Mouse (Mus musculus) 416B (cell line): ENCODE results near the gene Ahcyl1.
"Not testable (repeated sequence)": the region's sequence is repeated elsewhere in the genome, so short reads cannot be mapped to it uniquely, and the experiment has no call there.

Source experiments
- DNase-seq: peaks from one replicate; pipeline ENCODE4 v3.0.0; 2011; ENCODE audit warnings: low read depth

The Ahcyl1 gene

GRCm38 (mm10) chr3:107695948-107696881 is at the start of gene Ahcyl1:
Gene Ahcyl1 (minus strand): TSS chr3:107696560.
- peak; percentile 98 for DNase-seq

- DNase-seq, result no peak
Observed at GRCm38 (mm10) chr3:107746026-107746425, 49.7 kb upstream of the Ahcyl1 start.

GRCm38 (mm10) chr3:107743650-107744049 is 47.3 kb upstream of the Ahcyl1 start:
- DNase-seq, result no peak

- peak; percentile 31 for DNase-seq
Observed at GRCm38 (mm10) chr3:107743107-107743506, 46.7 kb upstream of the Ahcyl1 start.

GRCm38 (mm10) chr3:107742071-107742710 is 45.8 kb upstream of the Ahcyl1 start:
- no peak for DNase-seq

GRCm38 (mm10) chr3:107741387-107741786 is 45.0 kb upstream of the Ahcyl1 start:
- DNase-seq, result no peak

GRCm38 (mm10) chr3:107740578-107741207 is 44.3 kb upstream of the Ahcyl1 start:
- no peak for DNase-seq

- peak; percentile 70 for DNase-seq
Observed at GRCm38 (mm10) chr3:107739966-107740365, 43.6 kb upstream of the Ahcyl1 start.

GRCm38 (mm10) chr3:107739456-107739855 is 43.1 kb upstream of the Ahcyl1 start:
- no peak for DNase-seq

- DNase-seq, result no peak
Observed at GRCm38 (mm10) chr3:107738620-107739019, 42.3 kb upstream of the Ahcyl1 start.

GRCm38 (mm10) chr3:107737609-107738190 is 41.3 kb upstream of the Ahcyl1 start:
- DNase-seq, result no peak

- not testable (repeated sequence) for DNase-seq
Observed at GRCm38 (mm10) chr3:107735620-107736019, 39.3 kb upstream of the Ahcyl1 start.

GRCm38 (mm10) chr3:107733329-107733728 is 37.0 kb upstream of the Ahcyl1 start:
- DNase-seq, result no peak

- DNase-seq, result no peak
Observed at GRCm38 (mm10) chr3:107730236-107730635, 33.9 kb upstream of the Ahcyl1 start.

GRCm38 (mm10) chr3:107728509-107728908 is 32.1 kb upstream of the Ahcyl1 start:
- no peak for DNase-seq

GRCm38 (mm10) chr3:107715971-107716370 is 19.6 kb upstream of the Ahcyl1 start:
- DNase-seq, result no peak

GRCm38 (mm10) chr3:107714276-107714933 is 18.0 kb upstream of the Ahcyl1 start:
- no peak for DNase-seq

- DNase-seq, result no peak
Observed at GRCm38 (mm10) chr3:107712081-107712480, 15.7 kb upstream of the Ahcyl1 start.

- DNase-seq, result no peak
Observed at GRCm38 (mm10) chr3:107709156-107709555, 12.8 kb upstream of the Ahcyl1 start.

GRCm38 (mm10) chr3:107707239-107707638 is 10.9 kb upstream of the Ahcyl1 start:
- no peak for DNase-seq

GRCm38 (mm10) chr3:107706164-107706563 is 9.8 kb upstream of the Ahcyl1 start:
- DNase-seq, result no peak

- no peak for DNase-seq
Observed at GRCm38 (mm10) chr3:107704371-107704705, 8.0 kb upstream of the Ahcyl1 start.
